Mouse (Mus musculus) stomach, embryonic 14.5 days (tissue): ENCODE data around the gene Astn2. TPM values are rescaled to one million over a fixed set of nuclear protein-coding genes. Genes with fewer than 3 reads are reported as not detected.

Experiments
- ATAC-seq: fragments of 200-750 bp; cut with Nextera tagmentation; 2 replicates; pipeline ENCODE4 v1.8.0; 2017; ENCODE audit warnings: low read depth, moderate TSS enrichment; ENCODE audit not compliant: insufficient number of reproducible peaks, insufficient read depth, low FRiP score
- H3K27ac ChIP-seq: fragments of 300-500 bp; sonication (generic); 2 replicates; pipeline ENCODE4 v1.5.1; 2014; ENCODE audit warnings: mild to moderate bottlenecking, low read length, moderate library complexity, mixed read lengths
- H3K27me3 ChIP-seq: fragments of 300-500 bp; sonication (generic); 2 replicates; pipeline ENCODE4 v1.6.1; 2014; ENCODE audit warnings: low read length, control low read depth, mixed read lengths; ENCODE audit not compliant: control insufficient read depth, insufficient read depth
- H3K36me3 ChIP-seq: fragments of 300-500 bp; sonication (generic); 2 replicates; pipeline ENCODE4 v1.6.1; 2014; ENCODE audit warnings: mild to moderate bottlenecking, control low read depth, low read length, moderate library complexity, mixed read lengths; ENCODE audit not compliant: control insufficient read depth, insufficient read depth
- H3K4me1 ChIP-seq: fragments of 300-500 bp; sonication (generic); 2 replicates; pipeline ENCODE4 v1.6.1; 2014; ENCODE audit warnings: low read length, control low read depth, mixed read lengths; ENCODE audit not compliant: control insufficient read depth, insufficient read depth
- H3K4me2 ChIP-seq: fragments of 300-500 bp; sonication (generic); replicated peaks from 2 replicates; pipeline ENCODE4 v1.6.1; 2014; ENCODE audit warnings: low read depth, low read length, control low read depth
- H3K4me3 ChIP-seq: fragments of 300-500 bp; sonication (generic); 2 replicates; pipeline ENCODE4 v1.5.1; 2014; ENCODE audit warnings: low read depth, low read length, control low read depth
- H3K9ac ChIP-seq: fragments of 300-500 bp; sonication (generic); replicated peaks from 2 replicates; pipeline ENCODE4 v1.6.1; 2014; ENCODE audit warnings: low read depth, mild to moderate bottlenecking, control low read depth, low read length, moderate library complexity, mixed read lengths
- H3K9me3 ChIP-seq: fragments of 300-500 bp; sonication (generic); 2 replicates; pipeline ENCODE4 v1.6.1; 2016; ENCODE audit warnings: low read depth, low read length, control low read depth; ENCODE audit not compliant: control insufficient read depth
- WGBS: fragments of 180-500 bp; shearing (Covaris S2); extraction: QIAGEN DNeasy Blood & Tissue Kit; methylation state at CpG from one replicate; pipeline ENCODE4 v1.1.7; 2014; 5-methylcytosine and 5-hydroxymethylcytosine counted together
- polyA plus RNA-seq: library from polyadenylated mRNA; unstranded; fragments of >200 nt; fragmentation: Nextera tagmentation; extraction: Ambion mirVana; gene quantifications from 2 replicates; pipeline ENCODE4 v1.2.1, GENCODE M21; 2014

Astn2 gene
- polyA plus RNA-seq, 1 experiment from 2014 or later, result 0.64 TPM

DNA sequence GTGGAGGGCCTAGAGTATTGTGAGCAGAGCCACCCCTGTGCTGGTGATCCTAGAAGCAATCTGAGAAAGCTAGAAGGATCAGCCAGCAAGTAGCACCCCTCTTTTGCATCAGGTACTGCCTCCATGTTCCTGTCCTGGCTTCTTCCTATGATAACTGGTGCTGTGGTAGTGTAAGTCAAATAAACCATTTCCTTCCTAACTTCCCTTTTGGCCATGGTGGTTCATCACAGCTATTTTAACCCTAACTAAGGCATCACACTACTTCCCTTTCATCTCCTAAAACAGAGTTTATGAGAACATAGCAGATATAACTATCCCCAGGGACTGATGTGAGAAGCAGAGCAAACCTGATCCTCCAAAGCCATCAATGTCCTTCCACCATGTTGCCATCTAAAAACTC lies 897.5 kb downstream of the Astn2 start:
- no peak overlapping the region for H3K4me2 ChIP-seq
- H3K4me1 ChIP-seq, result no peaks in the 10 kb centered on the region
- no peaks in the 10 kb centered on the region for H3K9me3 ChIP-seq
- H3K27me3 ChIP-seq, result no peaks in the 10 kb centered on the region
- no peak for ATAC-seq
- H3K36me3 ChIP-seq, result no peaks in the 10 kb centered on the region
- no peak overlapping the region for H3K9ac ChIP-seq
- H3K4me3 ChIP-seq, result no peak overlapping the region
- H3K27ac ChIP-seq, result no peak overlapping the region

DNA sequence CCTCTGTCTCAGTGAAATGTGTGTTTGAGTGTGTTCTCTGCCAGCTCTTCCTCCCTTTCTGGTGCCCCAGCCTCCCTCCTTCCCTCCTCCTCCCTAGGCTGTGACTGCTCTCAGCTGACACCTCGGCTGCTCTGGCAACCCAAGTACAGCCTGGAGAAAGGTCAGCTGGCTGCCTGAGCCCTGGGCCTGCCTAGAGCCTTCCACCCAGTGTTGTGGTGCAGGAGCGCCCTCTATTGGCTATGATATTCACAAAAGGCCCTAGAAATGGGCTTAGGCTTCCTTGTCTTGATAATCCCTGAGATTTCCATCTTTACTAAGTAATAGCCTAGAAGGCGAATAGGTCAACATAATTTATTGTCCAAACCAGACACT lies 908.0 kb downstream of the Astn2 start:
- no peak overlapping the region for H3K9ac ChIP-seq
- H3K4me1 ChIP-seq, result 0 out of 2 replicates have a peak, but pooled peaks cover 7% of the 10 kb centered on the region
- peak; percentile 95 for ATAC-seq
- H3K27me3 ChIP-seq, result no peaks in the 10 kb centered on the region
- H3K4me3 ChIP-seq, result no peak overlapping the region
- H3K4me2 ChIP-seq, result no peak overlapping the region
- 3% methylated on average over 3 of the region's 3 CpGs for WGBS
- no peaks in the 10 kb centered on the region for H3K9me3 ChIP-seq
- H3K36me3 ChIP-seq, result no peaks in the 10 kb centered on the region
- H3K27ac ChIP-seq, result no peak overlapping the region

GRCm38 (mm10) chr4:65495705-65496462 lies 908.5 kb downstream of the Astn2 start:
- no peak overlapping the region for H3K4me3 ChIP-seq
- ATAC-seq, result peak; percentile 42; the same call in 1 of the 2 replicates
- no peaks in the 10 kb centered on the region for H3K9me3 ChIP-seq
- WGBS, result 68% methylated on average over 6 of the region's 6 CpGs
- H3K27me3 ChIP-seq, result no peaks in the 10 kb centered on the region
- H3K27ac ChIP-seq, result no peak overlapping the region
- H3K4me2 ChIP-seq, result no peak overlapping the region
- 0 out of 2 replicates have a peak, but pooled peaks cover 7% of the 10 kb centered on the region for H3K4me1 ChIP-seq
- H3K9ac ChIP-seq, result no peak overlapping the region
- H3K36me3 ChIP-seq, result no peaks in the 10 kb centered on the region

GRCm38 (mm10) chr4:65491541-65491940 lies 912.9 kb downstream of the Astn2 start:
- Histone ChIP-seq H3K27me3 (no peaks in the 10 kb centered on the region), H3K9me3 (no peaks in the 10 kb centered on the region), H3K27ac (no peak overlapping the region), H3K9ac (no peak overlapping the region), H3K4me1 (0 out of 2 replicates have a peak, but pooled peaks cover 3% of the 10 kb centered on the region), H3K4me3 (no peak overlapping the region), H3K4me2 (no peak overlapping the region), H3K36me3 (no peaks in the 10 kb centered on the region)
- 76% methylated on average over 2 of the region's 2 CpGs for WGBS
- no peak for ATAC-seq

DNA sequence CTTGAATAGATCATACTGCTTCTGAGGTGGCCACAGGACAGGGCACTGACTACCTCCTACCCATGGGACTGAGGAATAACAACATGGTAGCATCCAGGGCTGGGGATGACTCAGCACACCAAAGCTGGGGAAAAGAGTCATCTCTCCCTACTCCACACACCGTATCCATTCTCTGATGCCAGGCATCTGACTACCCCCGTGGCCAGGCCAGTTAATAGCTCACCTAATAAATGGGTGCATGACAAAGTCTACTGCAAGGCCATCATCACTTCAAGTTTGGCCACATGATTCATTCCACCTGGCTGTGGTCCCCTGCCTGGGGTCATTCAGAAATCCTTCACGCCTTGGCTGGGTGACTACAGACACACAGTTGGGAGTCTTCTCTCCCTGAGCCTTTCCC lies 914.7 kb downstream of the Astn2 start:
- Histone ChIP-seq H3K9me3 (no peaks in the 10 kb centered on the region), H3K4me3 (no peak overlapping the region), H3K4me2 (no peak overlapping the region), H3K27me3 (no peaks in the 10 kb centered on the region), H3K27ac (no peak overlapping the region), H3K9ac (no peak overlapping the region), H3K4me1 (no peaks in the 10 kb centered on the region), H3K36me3 (no peaks in the 10 kb centered on the region)
- 77% methylated on average over 3 of the region's 3 CpGs for WGBS
- ATAC-seq, result no peak

- WGBS, result 64% methylated on average over 5 of the region's 5 CpGs
- no peaks in the 10 kb centered on the region for H3K36me3 ChIP-seq
- H3K4me1 ChIP-seq, result no peaks in the 10 kb centered on the region
- no peaks in the 10 kb centered on the region for H3K27me3 ChIP-seq
- no peak overlapping the region for H3K4me3 ChIP-seq
- H3K9ac ChIP-seq, result no peak overlapping the region
- H3K9me3 ChIP-seq, result no peaks in the 10 kb centered on the region
- no peak overlapping the region for H3K4me2 ChIP-seq
- peak; percentile 69; the same call in 1 of the 2 replicates for ATAC-seq
- no peak overlapping the region for H3K27ac ChIP-seq
Measured at GRCm38 (mm10) chr4:65481632-65482031, 922.8 kb downstream of the Astn2 start.

DNA sequence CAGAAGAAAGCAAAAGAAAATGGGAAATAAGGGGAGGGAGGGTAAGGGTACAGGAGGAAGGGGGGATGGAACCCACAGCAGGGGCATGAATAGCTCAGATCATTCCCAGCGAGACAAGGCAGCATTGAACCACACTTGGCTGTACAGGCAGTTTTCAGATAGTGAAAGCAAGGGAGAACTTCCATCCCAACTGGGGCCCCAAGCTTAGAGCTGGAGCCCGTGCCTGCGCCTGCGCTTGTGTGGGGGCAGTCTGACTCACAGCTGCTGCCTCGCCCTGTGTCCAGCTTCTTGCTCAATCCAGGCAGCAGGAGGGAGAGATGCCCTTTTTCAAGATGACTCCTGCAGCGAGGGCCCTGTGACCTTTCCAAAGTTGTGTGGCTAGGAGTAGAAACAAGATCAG lies 927.3 kb downstream of the Astn2 start:
- ATAC-seq, result peak; percentile 66; the same call in 1 of the 2 replicates
- 39% methylated on average over 6 of the region's 6 CpGs for WGBS

DNA sequence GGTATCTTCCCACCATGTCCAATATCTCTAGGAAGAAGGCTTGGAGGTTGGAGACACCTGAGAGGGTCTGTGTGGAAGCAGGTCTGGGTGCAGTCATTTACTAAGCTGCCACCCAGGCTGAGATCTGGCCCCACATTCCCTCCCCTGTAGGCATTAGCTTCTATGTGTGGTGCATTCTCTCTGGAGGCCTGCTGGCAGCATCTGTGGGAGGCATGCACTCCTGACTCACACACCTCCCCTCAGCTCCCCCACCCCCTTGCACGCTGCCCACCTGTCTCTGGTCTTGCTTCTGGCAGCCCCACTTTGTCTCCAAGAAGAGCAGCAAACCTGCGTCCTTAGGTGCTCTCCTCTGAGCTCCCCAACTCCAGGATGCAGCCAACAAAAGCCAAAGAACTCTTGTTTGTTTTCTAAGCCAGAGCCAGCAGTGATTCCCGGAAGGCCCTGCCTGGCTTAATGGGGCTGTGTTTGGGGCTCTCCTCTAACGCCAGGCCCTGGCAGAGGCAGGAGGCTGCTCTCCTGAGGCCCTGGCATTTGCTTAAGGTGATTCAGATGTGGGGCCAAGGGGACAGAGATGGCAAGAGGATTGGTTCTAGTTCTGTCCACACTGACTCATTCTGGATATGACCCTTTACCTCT lies 928.4 kb downstream of the Astn2 start:
- H3K9me3 ChIP-seq, result no peaks in the 10 kb centered on the region
- H3K27me3 ChIP-seq, result no peaks in the 10 kb centered on the region
- H3K4me1 ChIP-seq, result no peaks in the 10 kb centered on the region
- H3K9ac ChIP-seq, result no peak overlapping the region
- H3K4me3 ChIP-seq, result no peak overlapping the region
- H3K27ac ChIP-seq, result no peak overlapping the region
- WGBS, result 56% methylated on average over 4 of the region's 4 CpGs
- no peak overlapping the region for H3K4me2 ChIP-seq
- H3K36me3 ChIP-seq, result no peaks in the 10 kb centered on the region
- ATAC-seq, result no peak

More for the DNA sequence above, 927.3 kb downstream of the Astn2 start:
- no peaks in the 10 kb centered on the region for H3K4me1 ChIP-seq
- H3K9ac ChIP-seq, result no peak overlapping the region
- H3K4me3 ChIP-seq, result no peak overlapping the region
- H3K27ac ChIP-seq, result no peak overlapping the region
- no peaks in the 10 kb centered on the region for H3K9me3 ChIP-seq
- H3K4me2 ChIP-seq, result no peak overlapping the region
- H3K27me3 ChIP-seq, result no peaks in the 10 kb centered on the region
- no peaks in the 10 kb centered on the region for H3K36me3 ChIP-seq
